Mouse (Mus musculus): ENCODE measurements around the gene Edem1.
A peak's percentile ranks its signal among the peaks of the same experiment; 100 is the strongest.

Gene Edem1

GRCm38 (mm10) chr6:108876052-108876451, 47.6 kb downstream of the Edem1 start:
- peak; percentile 17 to 48 for DNase-seq

DNA sequence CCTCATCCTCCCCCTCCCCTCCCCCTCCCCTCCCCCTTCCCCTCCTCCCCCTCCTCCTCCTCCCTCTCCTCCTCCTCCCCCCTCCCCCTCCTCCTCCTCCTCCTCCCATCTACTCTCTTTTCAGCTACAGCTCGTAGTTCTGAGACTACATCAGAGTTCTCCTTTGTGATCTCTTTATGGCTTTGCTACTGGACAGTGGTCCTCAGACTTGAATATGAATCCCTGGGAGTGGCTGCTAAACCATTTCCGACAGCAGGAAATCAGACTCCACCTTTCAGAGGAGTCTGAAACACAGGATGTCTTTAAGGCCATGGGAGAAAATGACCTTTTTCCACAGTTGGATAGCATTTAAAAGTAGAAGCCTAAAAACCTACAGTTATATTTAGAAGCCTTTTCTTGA, 48.0 kb downstream of the Edem1 start:
- DNase-seq = no peak

- DNase-seq = no peak
These were observed 52.0 kb downstream of the Edem1 start for GRCm38 (mm10) chr6:108880368-108881013.

- no peak for DNase-seq
These were observed 52.6 kb downstream of the Edem1 start for GRCm38 (mm10) chr6:108881074-108881473.

- DNase-seq = no peak
These were observed 55.4 kb downstream of the Edem1 start for GRCm38 (mm10) chr6:108883826-108884225.

- DNase-seq = no peak
These were observed 56.2 kb downstream of the Edem1 start for GRCm38 (mm10) chr6:108884603-108885002.

DNA sequence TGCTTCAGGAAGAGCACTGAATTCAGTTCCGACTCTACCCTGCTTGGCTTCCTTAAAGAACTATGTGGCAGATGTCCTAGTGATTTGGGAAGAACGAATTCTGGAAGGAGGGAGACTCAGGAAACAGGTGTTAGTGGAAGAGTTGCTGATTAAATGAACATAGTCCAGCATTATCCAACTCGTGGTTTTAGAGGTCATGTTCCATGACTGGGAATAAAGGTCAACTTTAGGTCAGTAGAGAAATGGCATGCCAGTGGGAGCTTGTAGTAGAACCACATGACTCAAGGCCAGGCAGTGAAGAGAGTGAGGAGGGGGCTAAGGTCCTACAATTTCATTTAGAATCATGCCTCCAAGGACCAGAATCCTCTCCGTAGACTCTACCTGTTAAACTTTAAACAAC, 57.9 kb downstream of the Edem1 start:
- DNase-seq = no peak

- DNase-seq = no peak
These were observed 64.1 kb downstream of the Edem1 start for GRCm38 (mm10) chr6:108892589-108892988.

- DNase-seq = no peak
These were observed 66.7 kb downstream of the Edem1 start for GRCm38 (mm10) chr6:108895129-108895528.

DNA sequence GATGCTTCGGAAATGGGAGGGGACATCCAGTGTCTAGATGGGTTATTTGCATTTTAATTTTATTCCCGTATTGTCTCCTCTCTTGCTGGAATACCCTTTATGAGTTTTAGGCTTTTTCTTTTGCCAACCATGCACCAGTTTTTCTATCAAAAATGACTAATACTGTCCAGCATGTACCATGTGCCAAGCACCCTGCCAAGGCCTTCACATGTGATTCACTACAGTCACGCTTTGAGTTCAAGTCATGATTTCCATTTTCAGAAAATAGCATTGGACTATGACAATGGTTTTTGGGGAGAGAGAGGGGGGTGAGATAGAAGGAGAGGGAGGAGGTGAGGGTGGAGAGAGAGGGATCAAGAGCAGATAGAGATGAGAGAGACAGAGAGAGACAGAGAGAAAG, 67.5 kb downstream of the Edem1 start:
- DNase-seq = no peak

DNA sequence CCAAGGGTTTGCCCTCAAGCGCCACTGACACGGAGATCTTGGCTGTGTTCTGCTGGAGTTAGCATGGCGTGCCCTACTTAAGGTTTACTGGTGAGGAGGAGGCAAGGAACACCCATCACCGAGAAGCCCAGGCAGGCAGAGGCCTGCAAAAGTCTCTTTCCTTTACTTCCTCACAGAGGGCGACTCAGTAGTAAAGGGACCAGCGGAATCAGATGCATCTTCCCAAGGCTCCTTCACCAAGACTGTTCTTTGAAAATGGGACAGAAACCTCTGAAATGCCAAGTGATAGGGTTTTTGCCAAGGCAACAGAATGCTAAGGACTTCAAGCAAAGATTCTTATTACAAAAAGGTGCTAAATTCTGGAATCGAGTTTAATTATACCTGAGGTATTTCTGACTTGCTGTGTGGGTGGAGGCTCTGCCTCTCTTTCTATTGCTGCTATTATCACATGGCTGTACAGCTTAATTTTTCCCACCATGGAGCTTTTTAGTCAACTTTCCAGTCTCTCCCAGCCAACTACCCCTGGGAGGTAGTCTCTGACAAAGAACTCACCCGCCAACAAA, 68.2 kb downstream of the Edem1 start:
- no peak for DNase-seq

DNA sequence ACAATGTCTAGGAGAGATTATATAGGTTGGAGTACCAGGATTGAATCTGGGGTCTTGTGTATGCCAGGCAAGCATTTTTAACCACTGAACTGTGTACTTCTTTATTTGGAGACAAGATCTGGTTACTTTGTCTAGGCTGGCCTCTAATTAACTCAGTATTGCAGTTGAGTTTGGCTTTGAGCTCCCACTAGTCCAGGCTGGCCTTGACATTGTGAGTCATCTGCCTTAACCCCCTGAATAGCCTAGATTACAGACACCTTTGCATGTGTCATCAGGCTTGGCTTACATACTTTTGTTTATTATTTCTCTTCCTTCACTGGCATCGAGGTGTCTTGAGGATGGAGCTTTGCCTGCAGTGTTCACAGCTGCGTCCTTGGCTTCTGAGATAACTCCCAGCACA, 70.8 kb downstream of the Edem1 start:
- DNase-seq = no peak

DNA sequence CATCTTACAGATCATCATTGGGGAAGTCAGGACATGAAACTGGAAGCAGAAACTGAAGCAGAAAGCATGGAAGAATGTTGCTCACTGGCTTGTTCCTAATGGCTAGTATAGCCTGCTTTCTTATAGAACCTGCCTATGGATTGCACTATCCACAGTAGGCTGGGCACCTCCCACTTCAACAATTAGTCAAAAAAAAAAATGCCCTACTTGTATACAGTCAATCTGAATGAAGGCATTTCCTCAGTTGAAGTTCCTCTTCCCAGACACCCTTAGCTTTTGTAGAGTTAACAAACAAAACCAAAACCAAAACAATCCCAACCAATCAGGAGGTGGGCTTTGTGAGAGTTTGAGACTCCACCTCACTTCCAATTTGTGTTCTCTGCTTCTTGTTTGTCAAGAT, 73.7 kb downstream of the Edem1 start:
- DNase-seq = no peak

GRCm38 (mm10) chr6:108903280-108903679, 74.8 kb downstream of the Edem1 start:
- no peak for DNase-seq

GRCm38 (mm10) chr6:108906539-108906938, 78.1 kb downstream of the Edem1 start:
- no peak for DNase-seq
